Mouse (Mus musculus) G1E (cell line): ENCODE measurements around the gene Fanci.

Source experiments
- CTCF ChIP-seq: IDR thresholded peaks from 2 replicates; pipeline ENCODE4 v1.5.1; 2012; ENCODE audit warnings: low read depth, low read length, inconsistent platforms, mixed read lengths
- GATA1 ChIP-seq: IDR thresholded peaks from 2 replicates; pipeline ENCODE4 v1.6.1; 2012; ENCODE audit warnings: borderline replicate concordance, low read length, inconsistent platforms, mixed read lengths

DNA sequence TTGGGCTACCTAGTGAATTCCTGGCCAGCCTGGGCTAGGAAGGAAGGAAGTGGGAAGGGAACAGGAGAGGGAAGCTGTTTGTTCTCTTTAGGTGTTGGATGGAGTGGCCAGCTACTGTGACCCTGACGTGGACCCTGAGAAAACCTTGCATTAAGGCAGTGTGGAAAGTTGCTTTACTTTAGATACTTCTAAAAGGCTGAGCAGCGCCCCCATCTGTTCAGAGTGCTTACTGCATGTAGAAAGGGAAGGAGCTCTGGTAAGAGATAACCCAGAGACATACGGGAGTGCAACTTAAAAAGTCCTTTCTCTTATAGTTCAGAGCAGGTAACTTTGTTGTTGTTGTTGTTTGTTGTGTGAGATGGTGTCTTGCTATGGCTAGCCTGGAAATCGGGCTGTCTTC, 45.8 kb upstream of the Fanci start:
- TF ChIP-seq CTCF (peak; percentile 80), GATA1 (no peak)
